Mouse (Mus musculus): ENCODE data around the gene Rbck1.
"Not testable (repeated sequence)": the region's sequence is repeated elsewhere in the genome, so short reads cannot be mapped to it uniquely, and the experiment has no call there.

Gene Rbck1

DNA sequence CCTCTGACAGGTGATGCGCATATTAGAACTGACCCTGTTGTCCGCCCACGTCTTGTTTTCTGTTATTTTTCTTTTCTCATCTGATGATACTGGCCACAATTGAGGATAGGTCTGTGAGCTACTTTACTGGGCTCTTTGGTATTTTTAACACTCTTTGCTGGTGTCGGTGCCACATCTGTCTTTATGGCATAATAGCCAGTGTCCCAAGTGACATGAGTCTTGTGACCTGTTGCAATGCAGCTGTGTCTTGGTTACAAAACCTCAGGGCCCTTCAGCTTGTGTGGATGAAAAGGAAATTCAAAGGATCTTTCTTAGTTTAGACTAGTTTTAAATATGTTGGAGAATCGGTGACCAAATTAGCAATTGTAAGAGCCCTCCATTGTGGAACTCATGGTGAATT lies 37.9 kb downstream of the Rbck1 start:
- ATAC-seq (ENCODE audit: low TSS enrichment): no peak

- peak; percentile 91 for ATAC-seq (ENCODE audit: low TSS enrichment)
Measured at GRCm38 (mm10) chr2:152293727-152294475, 38.6 kb downstream of the Rbck1 start, which contains the start of gene Tbc1d20. Tbc1d20 (plus strand) TSS chr2:152293828.

DNA sequence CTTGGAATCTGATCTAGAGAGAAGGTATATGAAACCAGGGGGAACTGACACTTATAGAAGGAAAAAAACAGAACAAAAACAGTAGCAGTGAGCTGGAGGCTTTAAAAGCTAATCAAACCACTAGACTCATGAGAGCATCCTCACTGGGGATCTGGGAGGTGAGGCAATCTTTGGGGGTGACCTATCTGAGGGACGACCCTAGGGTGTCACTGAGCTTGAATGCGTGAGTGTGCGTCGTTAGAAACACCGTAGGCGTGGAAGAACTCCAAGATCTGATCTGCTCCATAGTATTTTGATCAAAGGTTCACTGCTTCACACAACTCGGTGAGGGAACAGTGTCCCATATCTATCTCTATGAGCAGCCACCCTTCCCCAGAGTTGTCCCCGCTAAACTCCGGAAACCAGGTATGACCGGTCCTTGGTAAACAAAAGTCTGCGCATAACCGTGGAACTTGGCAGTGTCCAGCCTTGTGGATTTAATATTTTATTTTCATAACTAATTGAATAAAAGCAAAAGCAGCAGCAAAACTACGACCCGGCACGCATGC lies 39.2 kb downstream of the Rbck1 start:
- peak; percentile 45 for ATAC-seq (ENCODE audit: low TSS enrichment)

- no peak for ATAC-seq (ENCODE audit: low TSS enrichment)
Measured at GRCm38 (mm10) chr2:152292475-152292874, 40.0 kb downstream of the Rbck1 start.

DNA sequence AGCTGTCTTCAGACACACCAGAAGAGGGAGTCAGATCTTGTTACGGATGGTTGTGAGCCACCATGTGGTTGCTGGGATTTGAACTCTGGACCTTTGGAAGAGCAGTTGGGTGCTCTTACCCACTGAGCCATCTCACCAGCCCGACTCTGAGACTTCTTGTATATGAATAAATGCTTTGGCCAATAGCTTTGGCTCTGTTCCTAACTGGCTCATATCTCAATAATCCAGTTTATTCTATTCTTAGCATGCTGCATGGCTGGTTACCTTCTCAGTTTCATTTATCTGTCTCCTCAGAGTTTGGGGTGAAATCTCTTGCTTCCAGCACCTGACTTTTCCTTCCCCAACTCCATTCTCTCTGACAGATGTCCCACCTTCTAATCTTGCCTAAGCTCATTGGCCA lies 42.8 kb downstream of the Rbck1 start:
- ATAC-seq (ENCODE audit: low TSS enrichment): not testable (repeated sequence)

DNA sequence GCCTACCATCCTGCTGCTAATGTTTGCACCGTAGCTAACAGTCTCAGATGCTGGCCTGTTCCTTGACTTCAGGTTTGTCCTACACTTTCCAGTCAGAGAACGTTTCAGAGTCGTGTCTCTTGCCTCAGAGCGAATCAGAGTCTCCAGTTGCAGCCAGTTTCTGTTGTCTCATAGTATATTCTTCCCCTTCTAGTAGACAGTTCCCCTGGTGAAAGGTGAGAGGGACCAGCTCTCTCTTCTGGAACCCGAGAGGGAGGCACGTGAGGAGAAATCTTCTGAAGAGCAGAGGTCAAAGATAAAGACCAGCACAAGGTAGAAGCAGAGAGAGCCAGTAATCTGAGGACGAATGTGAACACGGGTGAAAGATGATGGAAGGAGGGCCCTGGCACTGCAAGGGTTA lies 44.4 kb downstream of the Rbck1 start:
- no peak for ATAC-seq (ENCODE audit: low TSS enrichment)

DNA sequence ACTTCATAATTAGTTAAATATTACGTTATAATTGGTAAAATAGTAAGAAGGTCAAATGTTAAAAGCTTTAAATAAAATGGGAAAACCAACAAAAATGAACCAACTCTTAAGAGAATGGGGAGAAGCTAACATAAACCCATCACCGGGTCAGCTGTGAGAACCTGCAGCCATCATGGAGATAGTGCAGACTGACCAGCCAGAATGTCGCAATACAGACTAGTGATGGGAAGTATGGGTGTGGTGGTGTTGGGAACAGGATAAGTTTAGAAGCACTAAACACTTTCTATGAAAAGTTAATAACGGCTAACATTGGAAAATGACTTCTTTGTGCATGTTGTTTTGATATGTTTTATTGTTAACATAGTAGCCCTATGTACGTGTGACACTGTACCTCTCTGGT lies 44.9 kb downstream of the Rbck1 start:
- ATAC-seq (ENCODE audit: low TSS enrichment): no peak

GRCm38 (mm10) chr2:152281407-152281806 lies 51.0 kb downstream of the Rbck1 start:
- ATAC-seq (ENCODE audit: low TSS enrichment): no peak

- no peak for ATAC-seq (ENCODE audit: low TSS enrichment)
Measured at GRCm38 (mm10) chr2:152273639-152274038, 58.8 kb downstream of the Rbck1 start.

All from frontal cortex, adult (tissue).